Comparison of ENCODE assay signal across 9 mouse cellular contexts in genomic region chr8:116373063-116373462, GRCm38 (mm10).
DNase-seq lines count a peak whose midpoint lies in the region; ATAC-seq and TF ChIP-seq lines count a peak whose summit lies in the region.
"Had no signal": no experiment of that assay in that cellular context is flagged by ENCODE, and none has a peak within 500 bp of the region (broad histone marks: within the 10 kb centered on the region; RNA-seq: fewer than 3 reads in every experiment).

No protein-coding gene starts in this region.

- 73% methylated on average over 4 of the region's 4 CpGs for WGBS in cerebellum, adult 2 months
- WGBS in hindbrain, embryonic 14.5 days: 80% methylated on average over 4 of the region's 4 CpGs
- 84% methylated on average over 4 of the region's 4 CpGs for WGBS in limb, embryonic 10.5 days

- H3K27ac ChIP-seq in cerebellum, adult 2 months (ENCODE audit: insufficient read depth, low read length): no peak overlapping the region
- H3K27ac ChIP-seq in hindbrain, embryonic 14.5 days: no peak overlapping the region
- no peak overlapping the region for H3K27ac ChIP-seq in limb, embryonic 10.5 days
- H3K27ac ChIP-seq: liver, embryonic 13.5 days had no signal

- no peak overlapping the region for H3K4me2 ChIP-seq in hindbrain, embryonic 14.5 days (replicated peaks)
- H3K4me2 ChIP-seq: liver, embryonic 13.5 days had no signal

- H3K36me3 ChIP-seq in hindbrain, embryonic 14.5 days (replicated peaks; ENCODE audit: control insufficient read depth, insufficient read depth): no peaks in the 10 kb centered on the region
- H3K36me3 ChIP-seq in limb, embryonic 10.5 days: no peaks in the 10 kb centered on the region
- H3K36me3 ChIP-seq: liver, embryonic 13.5 days had no signal

- DNase-seq in heart, adult 11 months: peak; percentile 33
- no peak for DNase-seq in heart, postnatal 25 days (ENCODE audit: low spot score)
- DNase-seq in retina, embryonic 14.5 days (ENCODE audit: low spot score): peak; percentile 18
- DNase-seq in retina, postnatal 1 day: no peak
- peak; percentile 35 for DNase-seq in cerebellum, adult 2 months
- peak; percentile 1 for DNase-seq in naive thymus-derived CD4-positive, alpha-beta T cell, adult 2 months (ENCODE audit: low read depth)
- DNase-seq in hindbrain, embryonic 14.5 days (ENCODE audit: low spot score): no peak
- no peak for DNase-seq in limb, embryonic 10.5 days (ENCODE audit: low spot score)
- DNase-seq: liver, embryonic 13.5 days had no signal

- no peaks in the 10 kb centered on the region for H3K27me3 ChIP-seq in cerebellum, adult 2 months (ENCODE audit: control insufficient read depth, insufficient read depth, low read length)
- no peaks in the 10 kb centered on the region for H3K27me3 ChIP-seq in hindbrain, embryonic 14.5 days (ENCODE audit: control insufficient read depth, insufficient read depth, low read length)
- H3K27me3 ChIP-seq in limb, embryonic 10.5 days (ENCODE audit: low read depth, poor library complexity, severe bottlenecking): no peaks in the 10 kb centered on the region
- H3K27me3 ChIP-seq: liver, embryonic 13.5 days had no signal

- intact Hi-C loops in heart, postnatal 25 days (cut with DNase I): no loop called here

- H3K9me3 ChIP-seq in hindbrain, embryonic 14.5 days (ENCODE audit: control insufficient read depth, low read length): no peaks in the 10 kb centered on the region
- no peaks in the 10 kb centered on the region for H3K9me3 ChIP-seq in limb, embryonic 10.5 days (replicated peaks)
- H3K9me3 ChIP-seq: liver, embryonic 13.5 days had no signal

- ATAC-seq in hindbrain, embryonic 14.5 days (ENCODE audit: low FRiP score): no peak

- peak; percentile 54; the same call in 1 of the 2 replicates for TF ChIP-seq CTCF in cerebellum, adult 2 months (IDR thresholded peaks at IDR 0.05; ENCODE audit: borderline replicate concordance, insufficient read depth, low read depth, low read length)

- peaks cover 6% of the 10 kb centered on the region for H3K4me1 ChIP-seq in cerebellum, adult 2 months (ENCODE audit: control insufficient read depth, insufficient read depth, low read length)
- H3K4me1 ChIP-seq in hindbrain, embryonic 14.5 days (replicated peaks; ENCODE audit: control insufficient read depth, insufficient read depth, low read length): no peaks in the 10 kb centered on the region
- peaks cover 12% of the 10 kb centered on the region for H3K4me1 ChIP-seq in limb, embryonic 10.5 days
- H3K4me1 ChIP-seq: liver, embryonic 13.5 days had no signal

- H3K9ac ChIP-seq in hindbrain, embryonic 14.5 days: no peak overlapping the region
- H3K9ac ChIP-seq: liver, embryonic 13.5 days had no signal

- no peak overlapping the region for H3K4me3 ChIP-seq in cerebellum, adult 2 months (replicated peaks; ENCODE audit: insufficient read depth, low read depth, low read length)
- H3K4me3 ChIP-seq in hindbrain, embryonic 14.5 days (replicated peaks; ENCODE audit: low read length): no peak overlapping the region
- no peak overlapping the region for H3K4me3 ChIP-seq in limb, embryonic 10.5 days
- H3K4me3 ChIP-seq: liver, embryonic 13.5 days had no signal

- no peak for TF ChIP-seq POLR2A in cerebellum, adult 2 months (IDR thresholded peaks at IDR 0.05; ENCODE audit: borderline replicate concordance, insufficient read depth, low read length)

Comparison
In these comparisons a context has a peak if more than half of its experiments do, and no peak if none do; other contexts are left out.
1. DNase-seq: peak in heart, adult 11 months (single experiment), retina, embryonic 14.5 days (single experiment), cerebellum, adult 2 months (2 of 2) and naive thymus-derived CD4-positive, alpha-beta T cell, adult 2 months (single experiment); none in heart, postnatal 25 days (single experiment), retina, postnatal 1 day (single experiment), hindbrain, embryonic 14.5 days (single experiment) and limb, embryonic 10.5 days (single experiment).